Mouse (Mus musculus) macrophage (primary cell): ENCODE results near the gene Mrgpra4. TPM values are rescaled to one million over a fixed set of nuclear protein-coding genes. Genes with fewer than 3 reads are reported as not detected.

ENCODE experiments used
- H3K27ac ChIP-seq: fragments of 350-480 bp; formaldehyde crosslinking; 2 replicates; pipeline ENCODE4 v1.9.0; 2021
- H3K36me3 ChIP-seq: fragments of 350-480 bp; formaldehyde crosslinking; 2 replicates; pipeline ENCODE4 v1.9.0; 2021; ENCODE audit errors: inconsistent target
- H3K4me3 ChIP-seq: fragments of 350-480 bp; formaldehyde crosslinking; 2 replicates; pipeline ENCODE4 v1.9.0; 2021; ENCODE audit errors: inconsistent target
- H3K79me2 ChIP-seq: fragments of 350-480 bp; formaldehyde crosslinking; 2 replicates; pipeline ENCODE4 v1.9.0; 2021; ENCODE audit errors: inconsistent target
- WGBS: methylation state at CpG from one replicate; pipeline ENCODE4 v1.1.7; 2026; ENCODE audit warnings: inconsistent platforms; ENCODE audit not compliant: missing documents; 5-methylcytosine and 5-hydroxymethylcytosine counted together
- polyA plus RNA-seq: library from polyadenylated mRNA; stranded (reverse); fragments of 250-400 nt; gene quantifications from 3 replicates; pipeline ENCODE4 v1.2.4, GENCODE M21; 2018; ENCODE audit warnings: inconsistent platforms
- total RNA-seq, 78 experiments: library from RNA; depleted of rRNA; stranded (reverse); fragments of 250-400 nt; gene quantifications; 1 replicate in 9 of 78; 2 replicates in 24 of 78; 3 replicates in 43 of 78; 4 replicates in 2 of 78; pipeline ENCODE4 v1.2.4; 2018; ENCODE audit warnings: inconsistent platforms in 56 of 78

Mrgpra4 gene
- not detected for total RNA-seq (2018; cell fraction: chromatin; rRNA removed)
- total RNA-seq (2018; cell fraction: cytosol; rRNA removed), result not detected
- not detected for total RNA-seq (2018; cell fraction: nucleus; rRNA removed)
- polyA plus RNA-seq, result not detected in 3 replicates

DNA sequence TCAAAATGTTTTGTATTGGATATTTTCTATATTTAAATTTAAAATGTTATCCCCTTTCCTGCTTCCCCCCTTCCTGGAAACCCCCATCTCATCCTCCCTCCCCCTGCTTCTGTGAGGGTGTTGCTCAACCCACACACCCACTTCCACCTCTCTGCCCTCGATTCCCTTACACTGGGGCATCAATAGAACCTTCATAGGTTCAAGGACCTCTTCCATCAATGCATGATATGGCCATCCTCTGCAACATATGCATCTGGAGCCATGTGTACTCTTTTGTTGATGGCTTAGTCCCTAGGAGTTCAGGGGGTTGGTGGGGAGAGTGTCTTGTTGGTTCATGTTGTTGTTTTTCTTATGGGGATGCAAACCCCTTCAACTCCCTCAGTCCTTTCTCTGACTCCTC lies at the start of gene Mrgpra4:
TSS of gene Mrgpra4 (minus strand) at position 101 of the 400 bp plus-strand sequence.
- no peak within 1 kb of the TSS for H3K4me3 ChIP-seq
- 71% methylated on average over 1 of the region's 1 CpGs for WGBS
- H3K79me2 ChIP-seq, result no peaks in the 10 kb centered on the region
- no peaks in the 10 kb centered on the region for H3K36me3 ChIP-seq
- H3K27ac ChIP-seq, result no peak within 1 kb of the TSS

DNA sequence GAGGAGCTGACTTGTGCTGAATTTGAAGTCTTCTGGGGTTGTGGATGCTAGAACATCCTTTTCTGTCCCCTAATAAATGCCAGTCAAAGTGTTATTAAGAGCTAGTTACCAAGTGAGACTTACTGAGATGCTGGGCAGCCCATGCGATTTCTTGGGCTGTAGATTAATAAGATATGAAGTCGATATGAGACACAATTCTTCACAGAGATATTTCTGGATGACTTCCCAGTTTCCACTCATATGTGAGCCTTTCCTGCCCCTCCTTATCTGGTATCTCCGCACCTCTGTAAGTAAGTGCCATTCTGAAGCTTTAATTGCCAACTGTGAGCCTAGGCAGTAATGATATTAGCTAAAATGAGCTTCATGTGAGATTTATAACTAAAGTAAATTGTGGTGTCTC lies 45.6 kb upstream of the Mrgpra4 start, which contains the start of gene Mrgprx1:
TSS of gene Mrgprx1 (minus strand) at position 101 of the 400 bp plus-strand sequence.
- no peak within 1 kb of the TSS for H3K4me3 ChIP-seq
- 89% methylated on average over 3 of the region's 3 CpGs for WGBS
- no peaks in the 10 kb centered on the region for H3K79me2 ChIP-seq
- no peak within 1 kb of the TSS for H3K27ac ChIP-seq
- no peaks in the 10 kb centered on the region for H3K36me3 ChIP-seq

DNA sequence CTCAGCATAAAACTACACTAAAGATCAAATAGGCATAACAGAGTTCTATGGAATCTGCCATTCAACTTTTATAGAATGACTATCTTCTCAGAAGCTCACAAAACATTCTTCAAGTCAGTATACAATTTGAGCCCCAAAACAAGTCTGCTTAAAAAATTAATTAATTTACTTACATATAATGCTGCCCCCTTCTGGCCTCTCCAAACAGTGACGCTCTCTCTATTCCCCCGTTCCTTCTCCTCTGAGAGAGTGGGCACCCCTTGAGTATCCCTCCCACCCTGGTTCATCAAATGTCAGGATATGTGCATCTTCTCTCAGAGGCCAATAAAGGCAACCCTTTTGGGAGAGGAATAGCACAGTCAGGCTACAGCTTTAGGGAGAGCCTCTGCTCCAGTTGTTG lies 36.0 kb upstream of the Mrgpra4 start:
- H3K36me3 ChIP-seq, result no peaks in the 10 kb centered on the region
- 40% methylated on average over 2 of the region's 2 CpGs for WGBS
- H3K4me3 ChIP-seq, result no peak overlapping the region
- H3K27ac ChIP-seq, result no peak overlapping the region
- H3K79me2 ChIP-seq, result no peaks in the 10 kb centered on the region

DNA sequence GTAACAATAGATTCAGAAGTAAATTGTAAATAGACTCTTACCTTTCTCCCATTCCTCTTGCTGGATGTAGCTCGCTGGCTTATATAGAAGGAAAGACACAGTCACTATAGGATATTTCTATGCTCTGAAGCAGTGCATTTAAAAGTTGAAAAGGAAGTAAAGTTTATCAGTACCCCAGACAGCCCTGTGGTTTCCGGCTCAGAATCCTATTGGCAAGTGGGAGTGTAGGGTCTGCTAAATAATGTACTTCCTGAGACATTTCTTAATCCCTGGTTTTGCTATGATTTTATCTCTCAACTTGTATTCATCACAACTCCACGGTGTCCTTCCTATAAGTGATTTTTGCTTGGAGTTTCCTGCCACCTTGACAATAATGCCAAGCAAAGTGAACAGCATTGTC lies 13.8 kb upstream of the Mrgpra4 start:
- H3K27ac ChIP-seq, result no peak overlapping the region
- 49% methylated on average over 3 of the region's 3 CpGs for WGBS
- no peak overlapping the region for H3K4me3 ChIP-seq
- H3K36me3 ChIP-seq, result no peaks in the 10 kb centered on the region
- H3K79me2 ChIP-seq, result no peaks in the 10 kb centered on the region

- H3K4me3 ChIP-seq, result no peak overlapping the region
- WGBS, result 18% methylated on average over 1 of the region's 1 CpGs
- H3K36me3 ChIP-seq, result no peaks in the 10 kb centered on the region
- no peaks in the 10 kb centered on the region for H3K79me2 ChIP-seq
- H3K27ac ChIP-seq, result no peak overlapping the region
These were observed 4.9 kb upstream of the Mrgpra4 start for GRCm38 (mm10) chr7:47986752-47987151.

Other genes with a start within 250 kb of the Mrgpra4 start
- gene Mrgprx1, start 45.5 kb upstream of the Mrgpra4 start, polyA plus RNA-seq, result not detected in 3 replicates
- not detected in 3 replicates for gene Mrgprb5, start 186.9 kb upstream of the Mrgpra4 start, polyA plus RNA-seq
- gene Mrgprb4, start 217.2 kb upstream of the Mrgpra4 start, polyA plus RNA-seq, result not detected in 3 replicates